ENCODE assay signal across 9 mouse cellular contexts in genomic region chr8:95175808-95176207, GRCm38 (mm10). TPM values are rescaled to one million over a fixed set of nuclear protein-coding genes. Genes with fewer than 3 reads are reported as not detected.
DNase-seq lines count a peak whose midpoint lies in the region; ATAC-seq and TF ChIP-seq lines count a peak whose summit lies in the region.
"Had no signal": no experiment of that assay in that cellular context is flagged by ENCODE, and none has a peak within 500 bp of the region (broad histone marks: within the 10 kb centered on the region; RNA-seq: fewer than 3 reads in every experiment).

No protein-coding gene starts in this region.

- no peaks in the 10 kb centered on the region for H3K9me3 ChIP-seq in embryonic facial prominence, embryonic 13.5 days
- H3K9me3 ChIP-seq in midbrain, postnatal 0 days (ENCODE audit: low read length), result no peaks in the 10 kb centered on the region
- H3K9me3 ChIP-seq: megakaryocyte, embryonic 14.5 days had no signal

- H3K4me1 ChIP-seq in embryonic facial prominence, embryonic 13.5 days, result no peaks in the 10 kb centered on the region; the same call in 1 of the 2 replicates
- H3K4me1 ChIP-seq in midbrain, postnatal 0 days (ENCODE audit: insufficient read depth, low read length), result peaks cover 9% of the 10 kb centered on the region; the same call in 1 of the 2 replicates

- peak; percentile 55 for DNase-seq in adrenal gland, adult 8-10 months
- DNase-seq in adrenal gland, postnatal 25 days, result no peak
- peak; percentile 59 to 67 for DNase-seq in layer of hippocampus, postnatal 10 days (ENCODE audit: low spot score in 2 of 2)
- DNase-seq in midbrain, postnatal 0 days (ENCODE audit: low spot score), result peak; percentile 88
- DNase-seq in lung, postnatal 14 days, result no peak
- no peak for DNase-seq in yolk sac, embryonic 10.5 days (ENCODE audit: low spot score)
- DNase-seq in heart, postnatal 25 days (ENCODE audit: low spot score), result no peak

- no peak overlapping the region for H3K4me3 ChIP-seq in embryonic facial prominence, embryonic 13.5 days
- no peak overlapping the region for H3K4me3 ChIP-seq in midbrain, postnatal 0 days (ENCODE audit: low read depth, low read length)
- H3K4me3 ChIP-seq: megakaryocyte, embryonic 14.5 days had no signal

- 59% methylated on average over 18 of the region's 18 CpGs for WGBS in embryonic facial prominence, embryonic 13.5 days
- WGBS in midbrain, postnatal 0 days, result 13% methylated on average over 18 of the region's 18 CpGs

- intact Hi-C loops in heart, postnatal 25 days (cut with DNase I), result no loop called here

- no peaks in the 10 kb centered on the region for H3K36me3 ChIP-seq in embryonic facial prominence, embryonic 13.5 days
- no peaks in the 10 kb centered on the region for H3K36me3 ChIP-seq in midbrain, postnatal 0 days (ENCODE audit: insufficient read depth, low read length)

- TF ChIP-seq CTCF in midbrain, postnatal 0 days (IDR thresholded peaks at IDR 0.05), result peak; percentile 65

- H3K27ac ChIP-seq in embryonic facial prominence, embryonic 13.5 days, result peak overlapping the region; percentile 68
- peak overlapping the region; percentile 89 for H3K27ac ChIP-seq in midbrain, postnatal 0 days (ENCODE audit: low read depth, low read length)

- ATAC-seq in embryonic facial prominence, embryonic 13.5 days (ENCODE audit: insufficient number of reproducible peaks, insufficient read depth, low FRiP score, low TSS enrichment, low read depth), result 0 out of 2 replicates have a peak, but pooled peaks have one; percentile 43
- ATAC-seq in midbrain, postnatal 0 days (ENCODE audit: low FRiP score), result peak; percentile 93

- H3K9ac ChIP-seq in embryonic facial prominence, embryonic 13.5 days, result no peak overlapping the region
- H3K9ac ChIP-seq in midbrain, postnatal 0 days (replicated peaks; ENCODE audit: low read length, poor library complexity, severe bottlenecking), result 0 out of 2 replicates have a peak overlapping the region, but pooled peaks have one; percentile 14

- H3K27me3 ChIP-seq in embryonic facial prominence, embryonic 13.5 days, result no peaks in the 10 kb centered on the region
- no peaks in the 10 kb centered on the region for H3K27me3 ChIP-seq in midbrain, postnatal 0 days (ENCODE audit: insufficient read depth, low read length)

- H3K4me2 ChIP-seq in embryonic facial prominence, embryonic 13.5 days, result no peak overlapping the region
- no peak overlapping the region for H3K4me2 ChIP-seq in midbrain, postnatal 0 days (ENCODE audit: low read depth, low read length, poor library complexity, severe bottlenecking)

RNA-seq across cellular contexts. Expression of gene Kifc3, which starts 26.8 kb away (rescaled TPM):
- 100 to 1,000 TPM; 165 to 259 (median 182) TPM for total RNA-seq in adrenal gland, adult 8-10 months (2022)
- 108 and 116 TPM in 2 replicates for total RNA-seq in adrenal gland, postnatal 25 days (2021)
- 10.6 and 12.2 TPM in 2 replicates for polyA plus RNA-seq in embryonic facial prominence, embryonic 13.5 days (2015; fragmentation: Nextera tagmentation; extraction: Ambion mirVana)
- total RNA-seq in layer of hippocampus, postnatal 10 days (2021), result 10 to 100 TPM; 72.4 to 90.2 TPM
- 57.0 and 60.6 TPM in 2 replicates for total RNA-seq in midbrain, postnatal 0 days (2014; rRNA removed)
- 37.3 and 38.9 TPM in 2 replicates for polyA plus RNA-seq in midbrain, postnatal 0 days (2015; fragmentation: Nextera tagmentation; extraction: Ambion mirVana)
- 10 to 100 TPM; 67.1 to 72.4 TPM for total RNA-seq in heart, postnatal 25 days (2021)

Comparison
In these comparisons a context has a peak if more than half of its experiments do, and no peak if none do; other contexts are left out.
1. DNase-seq: peak in adrenal gland, adult 8-10 months (single experiment), layer of hippocampus, postnatal 10 days (2 of 2) and midbrain, postnatal 0 days (single experiment); none in adrenal gland, postnatal 25 days (single experiment), lung, postnatal 14 days (single experiment), yolk sac, embryonic 10.5 days (single experiment) and heart, postnatal 25 days (single experiment).